Mouse (Mus musculus) mouse trophoblast stem cell (cell line): Measurements from ENCODE around the gene Zfp831.

Experiments
- in situ Hi-C, 2 experiments: fragments of 300-500 bp; cut with MseI, MboI; formaldehyde crosslinking; loops; 2 replicates in 1 of 2; 3 replicates in 1 of 2; pipeline ENCODE4 v1.15.1; 2025

Zfp831 gene

GRCm38 (mm10) chr2:174644975-174645374 lies 1.6 kb downstream of the Zfp831 start:
- in situ Hi-C loops, result no loop called here

GRCm38 (mm10) chr2:174652864-174653263 lies 9.5 kb downstream of the Zfp831 start:
- in situ Hi-C loops, result no loop called here

- in situ Hi-C loops, result no loop called here
Observed at GRCm38 (mm10) chr2:174655341-174655740, 12.0 kb downstream of the Zfp831 start.

- in situ Hi-C loops, result no loop called here
Observed at GRCm38 (mm10) chr2:174658229-174658844, 15.0 kb downstream of the Zfp831 start.

- in situ Hi-C loops, result loop anchor here in 1 of 2 experiments (10.0 kb wide), 1 partner anchor 155 kb away; no protein-coding TSS in a partner anchor
Observed at GRCm38 (mm10) chr2:174659874-174660273, 16.5 kb downstream of the Zfp831 start.

GRCm38 (mm10) chr2:174660321-174660720 lies 17.0 kb downstream of the Zfp831 start:
- in situ Hi-C loops, result loop anchor here in 1 of 2 experiments (10.0 kb wide), 1 partner anchor 156 kb away; no protein-coding TSS in a partner anchor

GRCm38 (mm10) chr2:174661436-174662171 lies 18.3 kb downstream of the Zfp831 start:
- in situ Hi-C loops, result loop anchor here in 1 of 2 experiments (10.0 kb wide), 1 partner anchor 157 kb away; no protein-coding TSS in a partner anchor

GRCm38 (mm10) chr2:174662593-174662992 lies 19.3 kb downstream of the Zfp831 start:
- in situ Hi-C loops, result loop anchor here in 1 of 2 experiments (10.0 kb wide), 1 partner anchor 158 kb away; no protein-coding TSS in a partner anchor

GRCm38 (mm10) chr2:174665404-174665803 lies 22.1 kb downstream of the Zfp831 start:
- in situ Hi-C loops, result loop anchor here in 1 of 2 experiments (10.0 kb wide), 1 partner anchor 161 kb away; no protein-coding TSS in a partner anchor

GRCm38 (mm10) chr2:174668806-174669205 lies 25.5 kb downstream of the Zfp831 start:
- in situ Hi-C loops, result loop anchor here in 1 of 2 experiments (10.0 kb wide), 1 partner anchor 164 kb away; no protein-coding TSS in a partner anchor

GRCm38 (mm10) chr2:174672506-174673190 lies 29.3 kb downstream of the Zfp831 start:
- in situ Hi-C loops, result loop anchor here (5.0 to 10.0 kb wide), 2 partner anchors 182 to 360 kb away; no protein-coding TSS in a partner anchor

GRCm38 (mm10) chr2:174673592-174674286 lies 30.4 kb downstream of the Zfp831 start:
- in situ Hi-C loops, result loop anchor here (5.0 to 10.0 kb wide), 2 partner anchors 181 to 361 kb away; no protein-coding TSS in a partner anchor

GRCm38 (mm10) chr2:174674287-174675045 lies 31.1 kb downstream of the Zfp831 start:
- in situ Hi-C loops, result loop anchor here (5.0 to 10.0 kb wide), 3 partner anchors 180 to 362 kb away; no protein-coding TSS in a partner anchor

GRCm38 (mm10) chr2:174675642-174676041 lies 32.3 kb downstream of the Zfp831 start:
- in situ Hi-C loops, result loop anchor here (5.0 to 10.0 kb wide), 3 partner anchors 179 to 363 kb away; no protein-coding TSS in a partner anchor

- in situ Hi-C loops, result no loop called here
Observed at GRCm38 (mm10) chr2:174701351-174701750, 58.0 kb downstream of the Zfp831 start.

- in situ Hi-C loops, result no loop called here
Observed at GRCm38 (mm10) chr2:174707101-174707500, 63.8 kb downstream of the Zfp831 start.

GRCm38 (mm10) chr2:174708587-174708986 lies 65.3 kb downstream of the Zfp831 start:
- in situ Hi-C loops, result no loop called here

GRCm38 (mm10) chr2:174710185-174710584 lies 66.9 kb downstream of the Zfp831 start:
- in situ Hi-C loops, result no loop called here

- in situ Hi-C loops, result no loop called here
Observed at GRCm38 (mm10) chr2:174712043-174712442, 68.7 kb downstream of the Zfp831 start.

- in situ Hi-C loops, result no loop called here
Observed at GRCm38 (mm10) chr2:174715938-174716337, 72.6 kb downstream of the Zfp831 start.
